Mouse (Mus musculus) hematopoietic multipotent progenitor cell, adult 10-12 weeks (in vitro differentiated cells): Measurements from ENCODE around the gene Calm5. TPM values are rescaled to one million over a fixed set of nuclear protein-coding genes. Genes with fewer than 3 reads are reported as not detected.

Experiments used
- polyA plus RNA-seq: library from polyadenylated mRNA; stranded (reverse); fragments of >175 nt; gene quantifications from 2 replicates; pipeline ENCODE4 v1.2.3, GENCODE M21; 2012; ENCODE audit warnings: low replicate concordance

The Calm5 gene
- not detected in 2 replicates for polyA plus RNA-seq

GRCm38 (mm10) chr13:3853648-3854333 is at the start of gene Calm5:
Calm5 (plus strand) TSS chr13:3854173.

GRCm38 (mm10) chr13:3804186-3804585 is 49.8 kb upstream of the Calm5 start, which contains the start of gene Calml3:
Calml3 (minus strand) TSS chr13:3804316.

GRCm38 (mm10) chr13:3837312-3837807 is 16.6 kb upstream of the Calm5 start, which contains the start of gene Calm4:
Calm4 (plus strand) TSS chr13:3837757.

Other genes with a start within 250 kb of the Calm5 start
- 5.6 and 11.9 TPM in 2 replicates for gene Fam208b, start 243.1 kb upstream of the Calm5 start, polyA plus RNA-seq
- 7.5 and 10.7 TPM in 2 replicates for gene Asb13, start 220.1 kb upstream of the Calm5 start, polyA plus RNA-seq
- not detected in 2 replicates for gene Calml3, start 49.9 kb upstream of the Calm5 start, polyA plus RNA-seq
- not detected in 2 replicates for gene Calm4, start 16.4 kb upstream of the Calm5 start, polyA plus RNA-seq
- gene Net1, start 64.0 kb downstream of the Calm5 start, polyA plus RNA-seq, result 45.9 and 60.0 TPM in 2 replicates
- gene Tubal3, start 64.1 kb downstream of the Calm5 start, polyA plus RNA-seq, result not detected in 2 replicates
- not detected in 2 replicates for gene Ucn3, start 91.2 kb downstream of the Calm5 start, polyA plus RNA-seq
- not detected in 2 replicates for gene Akr1c14, start 194.8 kb downstream of the Calm5 start, polyA plus RNA-seq